Mouse (Mus musculus) limb, embryonic 13.5 days (tissue): ENCODE measurements around the gene Ric1. TPM values are rescaled to one million over a fixed set of nuclear protein-coding genes. Genes with fewer than 3 reads are reported as not detected.

Source experiments
- ATAC-seq: fragments of 200-750 bp; cut with Nextera tagmentation; 2 replicates; pipeline ENCODE4 v1.8.0; 2017; ENCODE audit warnings: low read depth, moderate number of reproducible peaks, moderate TSS enrichment; ENCODE audit not compliant: low FRiP score
- H3K27ac ChIP-seq: fragments of 300-500 bp; sonication (generic); 2 replicates; pipeline ENCODE4 v1.5.1; 2015; ENCODE audit warnings: inconsistent platforms, mild to moderate bottlenecking, moderate library complexity
- H3K27me3 ChIP-seq: fragments of 300-500 bp; sonication (generic); 2 replicates; pipeline ENCODE4 v1.6.1; 2015; ENCODE audit warnings: mild to moderate bottlenecking, inconsistent platforms
- H3K36me3 ChIP-seq: fragments of 300-500 bp; sonication (generic); 2 replicates; pipeline ENCODE4 v1.6.1; 2015; ENCODE audit warnings: inconsistent platforms, mild to moderate bottlenecking, moderate library complexity
- H3K4me1 ChIP-seq: fragments of 300-500 bp; sonication (generic); 2 replicates; pipeline ENCODE4 v1.6.1; 2015; ENCODE audit warnings: inconsistent platforms
- H3K4me2 ChIP-seq: fragments of 300-500 bp; sonication (generic); replicated peaks from 2 replicates; pipeline ENCODE4 v1.6.1; 2015; ENCODE audit warnings: inconsistent platforms, mild to moderate bottlenecking, moderate library complexity
- H3K4me3 ChIP-seq: fragments of 300-500 bp; sonication (generic); 2 replicates; pipeline ENCODE4 v1.5.1; 2015; ENCODE audit warnings: moderate library complexity, mild to moderate bottlenecking, inconsistent platforms
- H3K9ac ChIP-seq: fragments of 300-500 bp; sonication (generic); 2 replicates; pipeline ENCODE4 v1.6.1; 2015; ENCODE audit warnings: mild to moderate bottlenecking, inconsistent platforms
- H3K9me3 ChIP-seq: fragments of 300-500 bp; sonication (generic); 2 replicates; pipeline ENCODE4 v1.6.1; 2016; ENCODE audit warnings: inconsistent platforms
- WGBS: fragments of 180-500 bp; shearing (Covaris S2); methylation state at CpG from one replicate; pipeline ENCODE4 v1.1.7; 2015; 5-methylcytosine and 5-hydroxymethylcytosine counted together
- polyA plus RNA-seq: library from polyadenylated mRNA; unstranded; fragments of >200 nt; fragmentation: Nextera tagmentation; extraction: Ambion mirVana; gene quantifications from 2 replicates; pipeline ENCODE4 v1.2.1, GENCODE M21; 2015

The Ric1 gene
- polyA plus RNA-seq = 25.5 and 25.7 TPM in 2 replicates

GRCm38 (mm10) chr19:29521637-29522435 lies at the start of gene Ric1:
Ric1 (plus strand) TSS chr19:29522282.
- Histone ChIP-seq H3K9ac (peak within 1 kb of the TSS; percentile 94), H3K9me3 (no peaks in the 10 kb centered on the region), H3K27me3 (no peaks in the 10 kb centered on the region), H3K4me1 (peaks cover 21% of the 10 kb centered on the region), H3K4me3 (peak within 1 kb of the TSS; percentile 88), H3K36me3 (peaks cover 4% of the 10 kb centered on the region; the same call in 1 of the 2 replicates), H3K27ac (peak within 1 kb of the TSS; percentile 94), H3K4me2 (peak within 1 kb of the TSS; percentile 72)
- peak; percentile 98 for ATAC-seq
- under 1% methylated on average over 57 of the region's 80 CpGs for WGBS

GRCm38 (mm10) chr19:29472424-29472823 lies 49.7 kb upstream of the Ric1 start:
- Histone ChIP-seq H3K27me3 (no peaks in the 10 kb centered on the region), H3K4me1 (peaks cover 24% of the 10 kb centered on the region; the same call in 1 of the 2 replicates), H3K27ac (no peak overlapping the region), H3K9ac (no peak overlapping the region), H3K9me3 (no peaks in the 10 kb centered on the region), H3K36me3 (no peaks in the 10 kb centered on the region), H3K4me2 (no peak overlapping the region), H3K4me3 (no peak overlapping the region)
- WGBS = 67% methylated on average over 8 of the region's 8 CpGs
- no peak for ATAC-seq

GRCm38 (mm10) chr19:29472946-29473345 lies 49.1 kb upstream of the Ric1 start:
- peaks cover 24% of the 10 kb centered on the region; the same call in 1 of the 2 replicates for H3K4me1 ChIP-seq
- WGBS = 88% methylated on average over 5 of the region's 5 CpGs
- H3K4me3 ChIP-seq = no peak overlapping the region
- H3K27me3 ChIP-seq = no peaks in the 10 kb centered on the region
- H3K4me2 ChIP-seq = no peak overlapping the region
- H3K27ac ChIP-seq = no peak overlapping the region
- no peak for ATAC-seq
- no peak overlapping the region for H3K9ac ChIP-seq
- H3K36me3 ChIP-seq = no peaks in the 10 kb centered on the region
- no peaks in the 10 kb centered on the region for H3K9me3 ChIP-seq

GRCm38 (mm10) chr19:29474803-29475202 lies 47.3 kb upstream of the Ric1 start:
- no peak for ATAC-seq
- no peaks in the 10 kb centered on the region for H3K36me3 ChIP-seq
- H3K9me3 ChIP-seq = no peaks in the 10 kb centered on the region
- no peak overlapping the region for H3K4me3 ChIP-seq
- no peak overlapping the region for H3K4me2 ChIP-seq
- no peak overlapping the region for H3K9ac ChIP-seq
- WGBS = 57% methylated on average over 2 of the region's 2 CpGs
- no peaks in the 10 kb centered on the region for H3K27me3 ChIP-seq
- no peak overlapping the region for H3K27ac ChIP-seq
- H3K4me1 ChIP-seq = peaks cover 17% of the 10 kb centered on the region; the same call in 1 of the 2 replicates

GRCm38 (mm10) chr19:29475210-29475620 lies 46.9 kb upstream of the Ric1 start:
- peaks cover 13% of the 10 kb centered on the region; the same call in 1 of the 2 replicates for H3K4me1 ChIP-seq
- H3K9me3 ChIP-seq = no peaks in the 10 kb centered on the region
- H3K9ac ChIP-seq = no peak overlapping the region
- no peak for ATAC-seq
- H3K36me3 ChIP-seq = no peaks in the 10 kb centered on the region
- H3K27ac ChIP-seq = no peak overlapping the region
- H3K27me3 ChIP-seq = no peaks in the 10 kb centered on the region
- WGBS = 52% methylated on average over 4 of the region's 4 CpGs
- no peak overlapping the region for H3K4me2 ChIP-seq
- H3K4me3 ChIP-seq = no peak overlapping the region

GRCm38 (mm10) chr19:29478598-29478997 lies 43.5 kb upstream of the Ric1 start:
- H3K4me2 ChIP-seq = no peak overlapping the region
- no peaks in the 10 kb centered on the region for H3K9me3 ChIP-seq
- H3K4me3 ChIP-seq = no peak overlapping the region
- 0 out of 2 replicates have a peak, but pooled peaks cover 4% of the 10 kb centered on the region for H3K4me1 ChIP-seq
- 19% methylated on average over 4 of the region's 4 CpGs for WGBS
- H3K27me3 ChIP-seq = no peaks in the 10 kb centered on the region
- no peak overlapping the region for H3K27ac ChIP-seq
- no peaks in the 10 kb centered on the region for H3K36me3 ChIP-seq
- ATAC-seq = no peak
- no peak overlapping the region for H3K9ac ChIP-seq

GRCm38 (mm10) chr19:29481578-29481977 lies 40.5 kb upstream of the Ric1 start:
- no peaks in the 10 kb centered on the region for H3K27me3 ChIP-seq
- ATAC-seq = no peak
- WGBS = 84% methylated on average over 6 of the region's 6 CpGs
- H3K4me2 ChIP-seq = no peak overlapping the region
- no peak overlapping the region for H3K9ac ChIP-seq
- H3K4me1 ChIP-seq = peaks cover 7% of the 10 kb centered on the region; the same call in 1 of the 2 replicates
- H3K9me3 ChIP-seq = no peaks in the 10 kb centered on the region
- H3K36me3 ChIP-seq = no peaks in the 10 kb centered on the region
- H3K4me3 ChIP-seq = no peak overlapping the region
- no peak overlapping the region for H3K27ac ChIP-seq

- H3K36me3 ChIP-seq = no peaks in the 10 kb centered on the region
- peaks cover 7% of the 10 kb centered on the region; the same call in 1 of the 2 replicates for H3K4me1 ChIP-seq
- ATAC-seq = no peak
- H3K4me2 ChIP-seq = no peak overlapping the region
- no peak overlapping the region for H3K4me3 ChIP-seq
- no peak overlapping the region for H3K9ac ChIP-seq
- no peaks in the 10 kb centered on the region for H3K27me3 ChIP-seq
- WGBS = 85% methylated on average over 5 of the region's 5 CpGs
- H3K27ac ChIP-seq = no peak overlapping the region
- H3K9me3 ChIP-seq = no peaks in the 10 kb centered on the region
Measured at GRCm38 (mm10) chr19:29482148-29482547, 39.9 kb upstream of the Ric1 start.

- Histone ChIP-seq H3K9me3 (no peaks in the 10 kb centered on the region), H3K4me1 (peaks cover 7% of the 10 kb centered on the region; the same call in 1 of the 2 replicates), H3K4me3 (no peak overlapping the region), H3K9ac (no peak overlapping the region), H3K4me2 (no peak overlapping the region), H3K36me3 (no peaks in the 10 kb centered on the region), H3K27me3 (no peaks in the 10 kb centered on the region), H3K27ac (no peak overlapping the region)
- WGBS = 64% methylated on average over 3 of the region's 3 CpGs
- no peak for ATAC-seq
Measured at GRCm38 (mm10) chr19:29482637-29483036, 39.4 kb upstream of the Ric1 start.

GRCm38 (mm10) chr19:29483386-29483785 lies 38.7 kb upstream of the Ric1 start:
- no peak overlapping the region for H3K4me3 ChIP-seq
- no peaks in the 10 kb centered on the region for H3K9me3 ChIP-seq
- no peak overlapping the region for H3K27ac ChIP-seq
- no peak overlapping the region for H3K4me2 ChIP-seq
- ATAC-seq = no peak
- 74% methylated on average over 2 of the region's 2 CpGs for WGBS
- no peaks in the 10 kb centered on the region for H3K36me3 ChIP-seq
- no peaks in the 10 kb centered on the region for H3K27me3 ChIP-seq
- H3K9ac ChIP-seq = no peak overlapping the region
- peaks cover 7% of the 10 kb centered on the region; the same call in 1 of the 2 replicates for H3K4me1 ChIP-seq

- WGBS = 64% methylated on average over 2 of the region's 2 CpGs
- Histone ChIP-seq H3K9ac (no peak overlapping the region), H3K4me1 (peaks cover 7% of the 10 kb centered on the region; the same call in 1 of the 2 replicates), H3K36me3 (no peaks in the 10 kb centered on the region), H3K4me3 (no peak overlapping the region), H3K27ac (no peak overlapping the region), H3K27me3 (no peaks in the 10 kb centered on the region), H3K9me3 (no peaks in the 10 kb centered on the region), H3K4me2 (no peak overlapping the region)
- no peak for ATAC-seq
Measured at GRCm38 (mm10) chr19:29484537-29484936, 37.5 kb upstream of the Ric1 start.

GRCm38 (mm10) chr19:29485257-29485948 lies 36.7 kb upstream of the Ric1 start:
- Histone ChIP-seq H3K4me3 (no peak overlapping the region), H3K4me1 (peaks cover 7% of the 10 kb centered on the region; the same call in 1 of the 2 replicates), H3K27ac (no peak overlapping the region), H3K4me2 (no peak overlapping the region), H3K36me3 (no peaks in the 10 kb centered on the region), H3K9me3 (no peaks in the 10 kb centered on the region), H3K9ac (no peak overlapping the region), H3K27me3 (no peaks in the 10 kb centered on the region)
- no peak for ATAC-seq
- 89% methylated on average over 3 of the region's 3 CpGs for WGBS
